In genomic region chr11:11833100-11833499, GRCm38 (mm10) we compare ENCODE assay signal across 9 mouse cellular contexts. TPM values are rescaled to one million over a fixed set of nuclear protein-coding genes. Genes with fewer than 3 reads are reported as not detected.
DNase-seq lines count a peak whose midpoint lies in the region; ATAC-seq lines count a peak whose summit lies in the region.
"Had no signal": no experiment of that assay in that cellular context is flagged by ENCODE, and none has a peak within 500 bp of the region (broad histone marks: within the 10 kb centered on the region; RNA-seq: fewer than 3 reads in every experiment).

No protein-coding gene starts in this region.

- H3K4me3 ChIP-seq in kidney, embryonic 15.5 days (replicated peaks): no peak overlapping the region
- no peak overlapping the region for H3K4me3 ChIP-seq in embryonic facial prominence, embryonic 11.5 days (ENCODE audit: low read depth, low read length)
- no peak overlapping the region for H3K4me3 ChIP-seq in liver, embryonic 13.5 days (replicated peaks)
- H3K4me3 ChIP-seq: midbrain, embryonic 13.5 days had no signal

- 24% methylated on average over 8 of the region's 8 CpGs for WGBS in kidney, embryonic 15.5 days
- 15% methylated on average over 8 of the region's 8 CpGs for WGBS in embryonic facial prominence, embryonic 11.5 days
- 32% methylated on average over 8 of the region's 8 CpGs for WGBS in liver, embryonic 13.5 days (ENCODE audit: insufficient replicate concordance)

- peaks cover 78% of the 10 kb centered on the region for H3K4me1 ChIP-seq in kidney, embryonic 15.5 days
- peaks cover 14% of the 10 kb centered on the region for H3K4me1 ChIP-seq in embryonic facial prominence, embryonic 11.5 days (ENCODE audit: control insufficient read depth, insufficient read depth, low read length)
- peaks cover 89% of the 10 kb centered on the region for H3K4me1 ChIP-seq in liver, embryonic 13.5 days (replicated peaks)

- peak overlapping the region; percentile 88 for H3K27ac ChIP-seq in kidney, embryonic 15.5 days
- H3K27ac ChIP-seq in embryonic facial prominence, embryonic 11.5 days (replicated peaks; ENCODE audit: low read depth, low read length): peak overlapping the region; percentile 89
- H3K27ac ChIP-seq in liver, embryonic 13.5 days: peak overlapping the region; percentile 70; the same call in 1 of the 2 replicates
- H3K27ac ChIP-seq: midbrain, embryonic 13.5 days had no signal

- H3K9me3 ChIP-seq in kidney, embryonic 15.5 days (replicated peaks): no peaks in the 10 kb centered on the region
- H3K9me3 ChIP-seq in embryonic facial prominence, embryonic 11.5 days (replicated peaks; ENCODE audit: control insufficient read depth, low read length): no peaks in the 10 kb centered on the region
- H3K9me3 ChIP-seq in liver, embryonic 13.5 days (replicated peaks): no peaks in the 10 kb centered on the region
- H3K9me3 ChIP-seq: midbrain, embryonic 13.5 days had no signal

- no peak overlapping the region for H3K9ac ChIP-seq in kidney, embryonic 15.5 days
- H3K9ac ChIP-seq in embryonic facial prominence, embryonic 11.5 days (replicated peaks; ENCODE audit: low read length): peak overlapping the region; percentile 45; the same call in 1 of the 2 replicates
- no peak overlapping the region; the same call in 1 of the 2 replicates for H3K9ac ChIP-seq in liver, embryonic 13.5 days
- H3K9ac ChIP-seq: midbrain, embryonic 13.5 days had no signal

- H3K36me3 ChIP-seq in kidney, embryonic 15.5 days: no peaks in the 10 kb centered on the region
- no peaks in the 10 kb centered on the region for H3K36me3 ChIP-seq in embryonic facial prominence, embryonic 11.5 days (replicated peaks; ENCODE audit: control insufficient read depth, insufficient read depth, low read depth, low read length)
- no peaks in the 10 kb centered on the region for H3K36me3 ChIP-seq in liver, embryonic 13.5 days
- H3K36me3 ChIP-seq: midbrain, embryonic 13.5 days had no signal

- no peaks in the 10 kb centered on the region for H3K27me3 ChIP-seq in kidney, embryonic 15.5 days
- no peaks in the 10 kb centered on the region for H3K27me3 ChIP-seq in embryonic facial prominence, embryonic 11.5 days (ENCODE audit: control insufficient read depth, insufficient read depth, low read length)
- peaks cover 31% of the 10 kb centered on the region for H3K27me3 ChIP-seq in liver, embryonic 13.5 days
- H3K27me3 ChIP-seq: midbrain, embryonic 13.5 days had no signal

- no peak for ATAC-seq in kidney, embryonic 15.5 days (replicated peaks; ENCODE audit: low FRiP score)
- ATAC-seq in common myeloid progenitor, adult 5-6 weeks (replicated peaks; ENCODE audit: low read depth, poor library complexity, severe bottlenecking): peak; percentile 31
- ATAC-seq in embryonic facial prominence, embryonic 11.5 days (replicated peaks; ENCODE audit: insufficient number of reproducible peaks, low FRiP score, low TSS enrichment, low read depth): no peak
- ATAC-seq in liver, embryonic 13.5 days (ENCODE audit: low read depth): no peak
- ATAC-seq: midbrain, embryonic 13.5 days had no signal

- DNase-seq in kidney, adult 9 months: no peak
- peak; percentile 61 for DNase-seq in embryonic facial prominence, embryonic 11.5 days (ENCODE audit: low spot score)
- no peak for DNase-seq in liver, embryonic 13.5 days
- DNase-seq in thymus, postnatal 14 days: no peak
- no peak for DNase-seq in thymus, postnatal 25 days
- DNase-seq: thymus, adult 2 months had no signal

- H3K4me2 ChIP-seq in kidney, embryonic 15.5 days: no peak overlapping the region
- no peak overlapping the region for H3K4me2 ChIP-seq in embryonic facial prominence, embryonic 11.5 days (ENCODE audit: low read depth, low read length)
- H3K4me2 ChIP-seq in liver, embryonic 13.5 days: no peak overlapping the region
- H3K4me2 ChIP-seq: midbrain, embryonic 13.5 days had no signal

RNA-seq across cellular contexts. Expression of gene Fignl1, which starts 24.3 kb away (rescaled TPM):
- polyA plus RNA-seq in kidney, embryonic 15.5 days (2015; fragmentation: Nextera tagmentation; extraction: Ambion mirVana): 66.0 and 70.0 TPM in 2 replicates
- total RNA-seq in common myeloid progenitor, adult 5-6 weeks (2017): 95.7 and 102 TPM in 2 replicates
- polyA plus RNA-seq in embryonic facial prominence, embryonic 11.5 days (2014; fragmentation: Nextera tagmentation; extraction: Ambion mirVana): 103 and 119 TPM in 2 replicates
- polyA plus RNA-seq in liver, embryonic 13.5 days (2015; fragmentation: Nextera tagmentation; extraction: Ambion mirVana): 107 and 133 TPM in 2 replicates
